1 mouse cellular context compared by ENCODE assay signal in the genomic region with DNA sequence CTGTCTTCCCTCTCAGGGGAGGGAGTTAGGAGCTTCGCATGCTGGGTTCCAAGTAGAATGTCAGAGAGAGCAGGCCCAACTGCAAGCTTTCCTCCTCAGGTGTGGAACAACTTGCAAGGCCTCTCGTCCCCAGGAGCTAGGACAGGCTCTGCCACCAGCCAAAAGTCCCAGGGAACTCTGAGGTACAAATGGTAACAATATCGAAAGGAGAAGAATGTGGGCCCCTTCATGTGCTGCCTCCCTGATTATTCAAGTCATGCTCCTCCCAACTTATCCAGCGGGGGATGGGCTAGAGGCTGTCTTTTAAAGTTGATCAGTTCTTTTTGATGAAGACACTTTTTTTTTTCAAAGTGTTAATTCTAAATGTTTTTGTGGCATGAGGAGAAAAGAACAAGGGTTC.
TF ChIP-seq lines count a peak whose summit lies in the region.

TSS of gene Smco2 (plus strand) at position 55 of the 400 bp plus-strand sequence.

TF ChIP-seq in MEL, 35 proteins besides CTCF, POLR2A, EP300 and RAD21 (continued from another document):
- TF ChIP-seq E2F4 (IDR thresholded peaks at IDR 0.05; ENCODE audit: borderline replicate concordance, low read depth, low read length) (no peak), MAX (IDR thresholded peaks at IDR 0.05; ENCODE audit: low read length) (no peak), NELFE (IDR thresholded peaks at IDR 0.05; ENCODE audit: low read depth, low read length) (no peak)
